ENCODE assay signal across 22 mouse cellular contexts in the genomic region with DNA sequence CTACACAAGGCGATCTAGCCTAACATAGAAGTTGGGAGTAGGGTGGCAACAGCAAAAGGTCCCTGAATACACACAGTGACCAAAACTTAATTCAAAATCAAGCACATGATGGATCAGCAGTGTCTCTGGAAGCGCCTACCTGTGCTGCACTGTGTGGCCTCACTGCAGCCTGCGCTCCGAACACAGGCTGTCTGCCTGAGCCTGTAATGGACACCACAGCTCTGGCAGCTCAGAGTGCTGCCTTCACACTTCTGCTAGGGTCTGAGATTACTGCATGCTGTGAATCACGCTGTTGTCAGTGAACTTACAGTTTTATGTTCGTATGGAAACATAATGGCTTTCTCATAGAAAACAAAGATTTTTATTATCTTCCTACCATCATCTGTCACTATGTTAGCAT.
DNase-seq lines count a peak whose midpoint lies in the region; ATAC-seq and TF ChIP-seq lines count a peak whose summit lies in the region.
"Had no signal": no experiment of that assay in that cellular context is flagged by ENCODE, and none has a peak within 500 bp of the region (broad histone marks: within the 10 kb centered on the region; RNA-seq: fewer than 3 reads in every experiment).

No protein-coding gene starts in this region.

- no peaks in the 10 kb centered on the region; the same call in 1 of the 2 replicates for H3K27me3 ChIP-seq in midbrain, embryonic 11.5 days (ENCODE audit: control insufficient read depth, insufficient read depth, low read length)
- no peaks in the 10 kb centered on the region for H3K27me3 ChIP-seq in midbrain, postnatal 0 days (ENCODE audit: insufficient read depth, low read length)
- H3K27me3 ChIP-seq in limb, embryonic 10.5 days (ENCODE audit: low read depth, poor library complexity, severe bottlenecking): no peaks in the 10 kb centered on the region
- H3K27me3 ChIP-seq: forebrain, embryonic 15.5 days; hindbrain, embryonic 12.5 days; hindbrain, embryonic 15.5 days had no signal

- intact Hi-C loops in gastrocnemius, postnatal 36 days (cut with DNase I): loop anchor here (5.0 kb wide), 1 partner anchor 34 kb away; no protein-coding TSS in a partner anchor

- H3K36me3 ChIP-seq in midbrain, embryonic 11.5 days (ENCODE audit: control insufficient read depth, insufficient read depth, low read length): no peaks in the 10 kb centered on the region
- H3K36me3 ChIP-seq in midbrain, postnatal 0 days (ENCODE audit: insufficient read depth, low read length): no peaks in the 10 kb centered on the region
- no peaks in the 10 kb centered on the region for H3K36me3 ChIP-seq in limb, embryonic 10.5 days
- H3K36me3 ChIP-seq: embryonic facial prominence, embryonic 13.5 days; forebrain, embryonic 12.5 days; forebrain, embryonic 15.5 days; hindbrain, embryonic 12.5 days; hindbrain, embryonic 15.5 days had no signal

- H3K4me3 ChIP-seq in midbrain, embryonic 11.5 days (ENCODE audit: low read depth, low read length): no peak overlapping the region
- no peak overlapping the region for H3K4me3 ChIP-seq in midbrain, postnatal 0 days (ENCODE audit: low read depth, low read length)
- H3K4me3 ChIP-seq in limb, embryonic 10.5 days: no peak overlapping the region
- H3K4me3 ChIP-seq: embryonic facial prominence, embryonic 13.5 days; erythroblast, embryonic 14.5 days; forebrain, embryonic 12.5 days; forebrain, embryonic 15.5 days; heart, adult 2 months; hindbrain, embryonic 12.5 days; hindbrain, embryonic 15.5 days had no signal

- no peak for ATAC-seq in midbrain, embryonic 11.5 days (ENCODE audit: low FRiP score)
- no peak for ATAC-seq in midbrain, postnatal 0 days (ENCODE audit: low FRiP score)
- ATAC-seq: CD4-positive, CD25-positive, alpha-beta regulatory T cell, adult 4 months; forebrain, embryonic 15.5 days; intestine, postnatal 0 days had no signal

- WGBS in midbrain, embryonic 11.5 days: 87% methylated on average over 6 of the region's 6 CpGs
- 88% methylated on average over 6 of the region's 6 CpGs for WGBS in midbrain, postnatal 0 days
- 65% methylated on average over 6 of the region's 6 CpGs for WGBS in limb, embryonic 10.5 days

- peak; percentile 20 to 48 for DNase-seq in gastrocnemius, adult 8-10 months (ENCODE audit: low spot score in 2 of 2)
- no peak for DNase-seq in gastrocnemius, postnatal 36 days
- DNase-seq in midbrain, embryonic 11.5 days (ENCODE audit: low spot score, missing footprints): peak; percentile 31
- no peak for DNase-seq in midbrain, postnatal 0 days (ENCODE audit: low spot score)
- DNase-seq in limb, embryonic 10.5 days (ENCODE audit: low spot score): peak; percentile 32
- DNase-seq in frontal cortex, postnatal 10 days (ENCODE audit: low spot score in 2 of 2): no peak
- DNase-seq: adrenal gland, adult 2 months; adrenal gland, postnatal 14 days; cerebellum, adult 11 months; cerebellum, adult 2 months; cerebellum, adult 9-11 months; cerebellum, postnatal 25 days; heart, adult 2 months had no signal

- no peaks in the 10 kb centered on the region for H3K9me3 ChIP-seq in midbrain, embryonic 11.5 days (ENCODE audit: control insufficient read depth, low read length)
- H3K9me3 ChIP-seq in midbrain, postnatal 0 days (ENCODE audit: low read length): no peaks in the 10 kb centered on the region
- no peaks in the 10 kb centered on the region for H3K9me3 ChIP-seq in limb, embryonic 10.5 days (replicated peaks)
- H3K9me3 ChIP-seq: embryonic facial prominence, embryonic 13.5 days; forebrain, embryonic 12.5 days; forebrain, embryonic 15.5 days; hindbrain, embryonic 12.5 days; hindbrain, embryonic 15.5 days had no signal

- TF ChIP-seq CTCF in midbrain, postnatal 0 days (IDR thresholded peaks at IDR 0.05): no peak

- no peak overlapping the region for H3K9ac ChIP-seq in midbrain, embryonic 11.5 days (ENCODE audit: low read length)
- H3K9ac ChIP-seq in midbrain, postnatal 0 days (replicated peaks; ENCODE audit: low read length, poor library complexity, severe bottlenecking): no peak overlapping the region
- H3K9ac ChIP-seq: embryonic facial prominence, embryonic 13.5 days; forebrain, embryonic 12.5 days; forebrain, embryonic 15.5 days; hindbrain, embryonic 12.5 days; hindbrain, embryonic 15.5 days had no signal

- H3K4me1 ChIP-seq in midbrain, embryonic 11.5 days (ENCODE audit: control insufficient read depth, insufficient read depth, low read length): peaks cover 11% of the 10 kb centered on the region
- 0 out of 2 replicates have a peak, but pooled peaks cover under 1% of the 10 kb centered on the region for H3K4me1 ChIP-seq in midbrain, postnatal 0 days (ENCODE audit: insufficient read depth, low read length)
- H3K4me1 ChIP-seq in limb, embryonic 10.5 days: peaks cover 42% of the 10 kb centered on the region

- H3K27ac ChIP-seq in midbrain, embryonic 11.5 days (ENCODE audit: low read depth, low read length): no peak overlapping the region
- H3K27ac ChIP-seq in midbrain, postnatal 0 days (ENCODE audit: low read depth, low read length): no peak overlapping the region
- H3K27ac ChIP-seq in limb, embryonic 10.5 days: no peak overlapping the region
- H3K27ac ChIP-seq: embryonic facial prominence, embryonic 13.5 days; forebrain, embryonic 12.5 days; forebrain, embryonic 15.5 days; heart, adult 2 months; hindbrain, embryonic 12.5 days; hindbrain, embryonic 15.5 days had no signal

- H3K4me2 ChIP-seq in midbrain, embryonic 11.5 days: no peak overlapping the region
- no peak overlapping the region for H3K4me2 ChIP-seq in midbrain, postnatal 0 days (ENCODE audit: low read depth, low read length, poor library complexity, severe bottlenecking)
- H3K4me2 ChIP-seq: embryonic facial prominence, embryonic 13.5 days; forebrain, embryonic 12.5 days; forebrain, embryonic 15.5 days; heart, embryonic 11.5 days; hindbrain, embryonic 12.5 days; hindbrain, embryonic 15.5 days had no signal

Comparison
In these comparisons a context has a peak if more than half of its experiments do, and no peak if none do; other contexts are left out.
1. DNase-seq: peak in gastrocnemius, adult 8-10 months (2 of 2), midbrain, embryonic 11.5 days (single experiment) and limb, embryonic 10.5 days (single experiment); none in gastrocnemius, postnatal 36 days (0 of 2), midbrain, postnatal 0 days (single experiment) and frontal cortex, postnatal 10 days (0 of 2).